Mouse (Mus musculus): ENCODE measurements around the gene Smyd1.

- TF ChIP-seq CTCF (IDR thresholded peaks at IDR 0.05; ENCODE audit: control insufficient read depth, insufficient read depth, insufficient replicate concordance, low read depth, low read length) = no peak
- TF ChIP-seq POLR2A (IDR thresholded peaks at IDR 0.05; ENCODE audit: control insufficient read depth, low read depth, low read length) = no peak
These were observed 38.7 kb upstream of the Smyd1 start for GRCm38 (mm10) chr6:71360751-71361150.
